Comparison of ENCODE assay signal across 8 mouse cellular contexts in the genomic region with DNA sequence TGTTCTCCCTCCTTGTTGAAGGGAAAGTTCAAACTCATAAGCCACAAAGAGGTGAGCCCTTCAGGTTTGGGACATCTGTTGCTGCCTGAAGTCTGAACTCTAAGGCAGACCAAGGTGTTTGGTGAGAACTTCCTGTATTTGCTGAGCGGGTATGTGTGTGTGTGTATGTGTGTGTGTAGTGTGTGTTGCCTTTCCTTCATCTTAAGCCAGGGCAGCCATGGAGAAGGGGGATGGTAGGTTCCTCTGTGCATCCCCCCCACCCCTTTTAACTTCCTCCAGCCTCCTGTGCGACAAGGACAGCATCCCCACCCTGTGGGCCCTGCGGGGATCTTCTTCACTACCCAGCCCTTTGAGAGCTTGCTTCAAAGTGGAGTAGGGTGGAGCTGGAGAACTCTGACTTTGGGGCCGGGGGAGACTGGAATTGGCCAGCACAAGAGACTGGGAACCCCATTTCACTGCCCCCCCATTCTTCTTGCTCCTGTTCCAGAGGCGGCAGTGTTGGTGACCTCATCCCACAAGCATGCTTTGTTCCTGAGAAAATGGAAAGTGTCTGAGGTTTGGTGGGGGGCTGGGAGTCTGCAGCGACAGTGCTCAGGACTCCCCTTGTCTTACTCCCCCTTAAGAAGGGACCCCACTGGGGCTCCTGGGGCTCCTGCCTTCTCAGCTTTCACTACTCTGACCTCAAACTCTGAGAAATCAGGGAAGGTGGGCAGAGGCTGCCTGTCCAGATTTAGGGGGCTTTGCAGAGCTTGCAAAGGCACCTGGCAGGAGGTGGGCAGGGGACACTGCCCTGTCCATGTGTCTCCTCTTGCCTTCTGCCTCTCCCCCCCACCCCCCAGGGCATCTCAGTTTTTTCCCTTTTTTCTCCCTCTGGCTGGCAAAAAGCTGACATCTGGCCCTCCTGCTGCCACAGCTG. TPM values are rescaled to one million over a fixed set of nuclear protein-coding genes. Genes with fewer than 3 reads are reported as not detected.
DNase-seq lines count a peak whose midpoint lies in the region; ATAC-seq lines count a peak whose summit lies in the region.

No protein-coding gene starts in this region.

- no peak overlapping the region for H3K4me3 ChIP-seq in hindbrain, embryonic 15.5 days
- H3K4me3 ChIP-seq in midbrain, embryonic 12.5 days = no peak overlapping the region

- H3K4me1 ChIP-seq in hindbrain, embryonic 15.5 days (replicated peaks) = peaks cover 47% of the 10 kb centered on the region
- H3K4me1 ChIP-seq in midbrain, embryonic 12.5 days = peaks cover 60% of the 10 kb centered on the region

- peak; percentile 6 for DNase-seq in ovary, postnatal 10 days (ENCODE audit: low spot score)
- DNase-seq in ovary, adult 18-20 months (ENCODE audit: low spot score) = no peak
- peak; percentile 48 for DNase-seq in embryo, embryonic 9.5 days (ENCODE audit: extremely low spot score)
- no peak for DNase-seq in right cerebral cortex, adult 2 months (ENCODE audit: low spot score in 2 of 2)
- DNase-seq in left cerebral cortex, adult 8-10 months (ENCODE audit: low spot score in 2 of 2) = no peak
- DNase-seq in cerebellum, adult 8-10 months = no peak

- peak overlapping the region; percentile 71 for H3K27ac ChIP-seq in hindbrain, embryonic 15.5 days (replicated peaks)
- peak overlapping the region; percentile 39 for H3K27ac ChIP-seq in midbrain, embryonic 12.5 days (replicated peaks)

- ATAC-seq in hindbrain, embryonic 15.5 days (ENCODE audit: low FRiP score, low read depth) = no peak
- no peak for ATAC-seq in midbrain, embryonic 12.5 days (ENCODE audit: low FRiP score, low read depth)

- 9% methylated on average over 6 of the region's 6 CpGs for WGBS in hindbrain, embryonic 15.5 days
- WGBS in midbrain, embryonic 12.5 days = 7% methylated on average over 6 of the region's 6 CpGs

- H3K4me2 ChIP-seq in hindbrain, embryonic 15.5 days = peak overlapping the region; percentile 15; the same call in 1 of the 2 replicates
- H3K4me2 ChIP-seq in midbrain, embryonic 12.5 days (replicated peaks) = peak overlapping the region; percentile 29

- no peaks in the 10 kb centered on the region for H3K9me3 ChIP-seq in hindbrain, embryonic 15.5 days
- no peaks in the 10 kb centered on the region for H3K9me3 ChIP-seq in midbrain, embryonic 12.5 days

- no peak overlapping the region for H3K9ac ChIP-seq in hindbrain, embryonic 15.5 days
- peak overlapping the region; percentile 21; the same call in 1 of the 2 replicates for H3K9ac ChIP-seq in midbrain, embryonic 12.5 days (replicated peaks)

- peaks cover 15% of the 10 kb centered on the region for H3K27me3 ChIP-seq in hindbrain, embryonic 15.5 days
- peaks cover 44% of the 10 kb centered on the region for H3K27me3 ChIP-seq in midbrain, embryonic 12.5 days

- H3K36me3 ChIP-seq in hindbrain, embryonic 15.5 days = no peaks in the 10 kb centered on the region
- no peaks in the 10 kb centered on the region for H3K36me3 ChIP-seq in midbrain, embryonic 12.5 days

RNA-seq across cellular contexts. Expression of gene Fhl3, which starts 3.6 kb away (rescaled TPM):
- polyA plus RNA-seq in hindbrain, embryonic 15.5 days (2015; fragmentation: Nextera tagmentation; extraction: Ambion mirVana) = 1.6 and 2.8 TPM in 2 replicates
- 2.6 and 4.1 TPM in 2 replicates for polyA plus RNA-seq in midbrain, embryonic 12.5 days (2016; fragmentation: Nextera tagmentation; extraction: Ambion mirVana)
- total RNA-seq in left cerebral cortex, adult 8-10 months (2022) = 1 to 10 TPM; 1.4 to 3.1 (median 1.7) TPM

RNA-seq across cellular contexts. Expression of gene Sf3a3, which starts 10.4 kb away (rescaled TPM):
- 96.2 and 106 TPM in 2 replicates for polyA plus RNA-seq in hindbrain, embryonic 15.5 days (2015; fragmentation: Nextera tagmentation; extraction: Ambion mirVana)
- 194 and 195 TPM in 2 replicates for polyA plus RNA-seq in midbrain, embryonic 12.5 days (2016; fragmentation: Nextera tagmentation; extraction: Ambion mirVana)
- 10 to 100 TPM; 32.4 to 39.9 (median 35.4) TPM for total RNA-seq in left cerebral cortex, adult 8-10 months (2022)

RNA-seq across cellular contexts. Expression of gene Utp11, which starts 10.7 kb away (rescaled TPM):
- polyA plus RNA-seq in hindbrain, embryonic 15.5 days (2015; fragmentation: Nextera tagmentation; extraction: Ambion mirVana) = 39.1 and 39.5 TPM in 2 replicates
- polyA plus RNA-seq in midbrain, embryonic 12.5 days (2016; fragmentation: Nextera tagmentation; extraction: Ambion mirVana) = 61.9 and 63.0 TPM in 2 replicates
- 10 to 100 TPM; 13.2 to 16.9 (median 16.3) TPM for total RNA-seq in left cerebral cortex, adult 8-10 months (2022)

RNA-seq across cellular contexts. Expression of gene Inpp5b, which starts 37.5 kb away (rescaled TPM):
- polyA plus RNA-seq in hindbrain, embryonic 15.5 days (2015; fragmentation: Nextera tagmentation; extraction: Ambion mirVana) = 22.9 and 26.1 TPM in 2 replicates
- 25.2 and 28.8 TPM in 2 replicates for polyA plus RNA-seq in midbrain, embryonic 12.5 days (2016; fragmentation: Nextera tagmentation; extraction: Ambion mirVana)
- 10 to 100 TPM; 37.0 to 47.9 (median 44.4) TPM for total RNA-seq in left cerebral cortex, adult 8-10 months (2022)

RNA-seq across cellular contexts. Expression of gene Pou3f1, which starts 47.5 kb away (rescaled TPM):
- polyA plus RNA-seq in hindbrain, embryonic 15.5 days (2015; fragmentation: Nextera tagmentation; extraction: Ambion mirVana) = 7.9 and 13.4 TPM in 2 replicates
- polyA plus RNA-seq in midbrain, embryonic 12.5 days (2016; fragmentation: Nextera tagmentation; extraction: Ambion mirVana) = 26.2 and 30.5 TPM in 2 replicates
- total RNA-seq in left cerebral cortex, adult 8-10 months (2022) = 10 to 100 TPM; 15.9 to 20.5 (median 18.3) TPM

Comparison
In these comparisons a context has a peak if more than half of its experiments do, and no peak if none do; other contexts are left out.
1. DNase-seq: peak in ovary, postnatal 10 days (single experiment) and embryo, embryonic 9.5 days (single experiment); none in ovary, adult 18-20 months (single experiment), right cerebral cortex, adult 2 months (0 of 2), left cerebral cortex, adult 8-10 months (0 of 2) and cerebellum, adult 8-10 months (single experiment).